8 mouse cellular contexts compared by ENCODE assay signal in the genomic region with DNA sequence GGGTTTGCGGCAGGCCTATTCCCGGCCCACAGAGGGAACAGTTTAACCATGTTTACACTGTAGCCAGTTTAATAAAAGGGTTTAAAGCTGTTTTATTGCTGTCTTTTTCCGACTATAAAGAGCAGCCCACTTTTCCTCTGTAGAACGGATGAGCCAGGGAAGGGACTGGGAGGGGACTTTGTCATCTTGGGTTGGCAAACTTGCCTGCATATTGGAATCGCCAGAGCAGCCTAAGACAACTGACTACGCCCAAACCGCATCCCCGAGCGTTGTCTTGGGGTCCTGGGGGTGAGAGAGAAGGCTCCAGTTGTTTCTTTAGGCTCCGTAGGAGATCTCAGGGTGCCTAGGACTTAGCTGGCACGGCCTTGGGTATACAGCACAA. TPM values are rescaled to one million over a fixed set of nuclear protein-coding genes. Genes with fewer than 3 reads are reported as not detected.
DNase-seq lines count a peak whose midpoint lies in the region; ATAC-seq and TF ChIP-seq lines count a peak whose summit lies in the region.

No protein-coding gene starts in this region.

- no peak for DNase-seq in heart, postnatal 14 days
- DNase-seq in ES-E14 (ENCODE audit: low read depth, low spot score) (no peak), MN1 (ENCODE audit: low spot score) (no peak)
- DNase-seq in liver, adult 2 months (ENCODE audit: extremely low read depth, low read depth, low spot score) = peak; percentile 45
- no peak for DNase-seq in cerebellum, postnatal 4 days (ENCODE audit: low spot score in 2 of 2)

- peaks cover 18% of the 10 kb centered on the region; the same call in 1 of the 2 replicates for H3K79me2 ChIP-seq in liver, adult 2 months (ENCODE audit: control insufficient read depth, insufficient read depth, low read length)

- ATAC-seq in heart, embryonic 16.5 days (replicated peaks; ENCODE audit: extremely low read depth, insufficient read depth, low FRiP score) = no peak
- ATAC-seq in stomach, embryonic 16.5 days (ENCODE audit: insufficient read depth, low FRiP score) = no peak

- peak overlapping the region; percentile 97 for H3K9ac ChIP-seq in heart, embryonic 16.5 days (ENCODE audit: low read length)
- peak overlapping the region; percentile 84 for H3K9ac ChIP-seq in ES-E14 (ENCODE audit: insufficient read depth, low read depth, low read length, poor library complexity, severe bottlenecking)
- peak overlapping the region; percentile 86 for H3K9ac ChIP-seq in liver, adult 2 months (ENCODE audit: low read depth, low read length)
- H3K9ac ChIP-seq in stomach, embryonic 16.5 days (ENCODE audit: low read length) = peak overlapping the region; percentile 94

- 2% methylated on average over 11 of the region's 11 CpGs for WGBS in heart, embryonic 16.5 days
- WGBS in liver, adult 2 months = under 1% methylated on average over 11 of the region's 11 CpGs
- under 1% methylated on average over 11 of the region's 11 CpGs for WGBS in stomach, embryonic 16.5 days

- peaks cover 14% of the 10 kb centered on the region for H3K4me1 ChIP-seq in heart, embryonic 16.5 days (ENCODE audit: control insufficient read depth, insufficient read depth, low read length)
- no peaks in the 10 kb centered on the region for H3K4me1 ChIP-seq in ES-E14 (ENCODE audit: control insufficient read depth in 2 of 2, insufficient read depth in 2 of 2, low read length in 2 of 2, poor library complexity in 1 of 2)
- peaks cover 33% of the 10 kb centered on the region for H3K4me1 ChIP-seq in erythroblast, embryonic 14.5 days (ENCODE audit: control insufficient read depth)
- H3K4me1 ChIP-seq in liver, adult 2 months (ENCODE audit: control insufficient read depth, insufficient read depth, low read length) = peaks cover 6% of the 10 kb centered on the region
- H3K4me1 ChIP-seq in stomach, embryonic 16.5 days (ENCODE audit: control insufficient read depth, insufficient read depth, low read length) = peaks cover 19% of the 10 kb centered on the region

- no peaks in the 10 kb centered on the region for H3K27me3 ChIP-seq in heart, embryonic 16.5 days (ENCODE audit: control insufficient read depth, insufficient read depth, low read length)
- H3K27me3 ChIP-seq in erythroblast, embryonic 14.5 days (ENCODE audit: control insufficient read depth) = no peaks in the 10 kb centered on the region
- H3K27me3 ChIP-seq in liver, adult 2 months (ENCODE audit: control insufficient read depth, insufficient read depth, low read length) = no peaks in the 10 kb centered on the region
- no peaks in the 10 kb centered on the region for H3K27me3 ChIP-seq in stomach, embryonic 16.5 days (ENCODE audit: control insufficient read depth, insufficient read depth, low read length)

- no peak for TF ChIP-seq CTCF in liver, adult 2 months (IDR thresholded peaks at IDR 0.05; ENCODE audit: low read depth, low read length)

- intact Hi-C loops in heart, postnatal 14 days (cut with DNase I) = loop anchor here (5.0 kb wide), 2 partner anchors 41 to 44 kb away; partner anchors contain the start of genes Zfp212 and Zfp398

- no peak for TF ChIP-seq POLR2A in liver, adult 2 months (IDR thresholded peaks at IDR 0.05; ENCODE audit: extremely low read depth, insufficient read depth, low read length)

- peak overlapping the region; percentile 97 for H3K27ac ChIP-seq in heart, embryonic 16.5 days (ENCODE audit: low read length)
- no peak overlapping the region for H3K27ac ChIP-seq in ES-E14 (ENCODE audit: insufficient read depth, low read depth, low read length, poor library complexity, severe bottlenecking)
- H3K27ac ChIP-seq in liver, adult 2 months (replicated peaks; ENCODE audit: insufficient read depth, low read depth, low read length) = peak overlapping the region; percentile 63
- peak overlapping the region; percentile 99 for H3K27ac ChIP-seq in stomach, embryonic 16.5 days (ENCODE audit: low read length)

- H3K9me3 ChIP-seq in heart, embryonic 16.5 days (replicated peaks; ENCODE audit: control insufficient read depth, low read length) = no peaks in the 10 kb centered on the region
- no peaks in the 10 kb centered on the region for H3K9me3 ChIP-seq in ES-E14 (ENCODE audit: control insufficient read depth, insufficient read depth, low read depth, low read length)
- no peaks in the 10 kb centered on the region for H3K9me3 ChIP-seq in erythroblast, embryonic 14.5 days (ENCODE audit: control insufficient read depth, low read length)
- H3K9me3 ChIP-seq in stomach, embryonic 16.5 days (replicated peaks; ENCODE audit: control insufficient read depth, low read length) = no peaks in the 10 kb centered on the region

- peak overlapping the region; percentile 97 for H3K4me2 ChIP-seq in heart, embryonic 16.5 days (ENCODE audit: low read depth, low read length)
- H3K4me2 ChIP-seq in stomach, embryonic 16.5 days (ENCODE audit: low read depth, low read length) = peak overlapping the region; percentile 91

- H3K36me3 ChIP-seq in heart, embryonic 16.5 days (ENCODE audit: control insufficient read depth, insufficient read depth) = peaks cover 24% of the 10 kb centered on the region
- no peaks in the 10 kb centered on the region; the same call in 1 of the 2 replicates for H3K36me3 ChIP-seq in ES-E14 (ENCODE audit: control insufficient read depth, insufficient read depth, low read length, poor library complexity, severe bottlenecking)
- H3K36me3 ChIP-seq in erythroblast, embryonic 14.5 days (ENCODE audit: control insufficient read depth) = peaks cover 29% of the 10 kb centered on the region
- H3K36me3 ChIP-seq in liver, adult 2 months (ENCODE audit: control insufficient read depth, insufficient read depth, low read length) = peaks cover 8% of the 10 kb centered on the region
- H3K36me3 ChIP-seq in stomach, embryonic 16.5 days (ENCODE audit: control insufficient read depth, insufficient read depth, low read length) = peaks cover 11% of the 10 kb centered on the region; the same call in 1 of the 2 replicates

- in situ Hi-C loops in ES-E14 (cut with MboI; ENCODE audit: low sequenced_read_pairs in 2 of 2, unreplicated experiment in 2 of 2) = no loop called here

- H3K4me3 ChIP-seq in heart, embryonic 16.5 days (ENCODE audit: low read length) = peak overlapping the region; percentile 90
- peak overlapping the region; percentile 92 to 97 for H3K4me3 ChIP-seq in ES-E14 (ENCODE audit: insufficient read depth in 1 of 2, low read depth in 1 of 2, low read length in 2 of 2, poor library complexity in 1 of 2, severe bottlenecking in 1 of 2)
- H3K4me3 ChIP-seq in erythroblast, embryonic 14.5 days (replicated peaks) = peak overlapping the region; percentile 85
- peak overlapping the region; percentile 80 for H3K4me3 ChIP-seq in liver, adult 2 months (ENCODE audit: insufficient read depth, low read depth, low read length)
- peak overlapping the region; percentile 91 for H3K4me3 ChIP-seq in stomach, embryonic 16.5 days (replicated peaks; ENCODE audit: low read length)

TF ChIP-seq in ES-E14, 5 proteins besides CTCF, POLR2A, EP300 and RAD21:
- TF ChIP-seq MAFK (IDR thresholded peaks at IDR 0.05; ENCODE audit: insufficient read depth, low read depth, low read length) (no peak), ZNF384 (IDR thresholded peaks at IDR 0.05; ENCODE audit: low read depth, low read length) (no peak)

RNA-seq across cellular contexts. Expression of gene Zfp282, which starts 1.1 kb away (rescaled TPM):
- 9.3 and 9.5 TPM in 2 replicates for polyA plus RNA-seq in heart, embryonic 16.5 days (2015; fragmentation: Nextera tagmentation; extraction: Ambion mirVana)
- 1 to 10 TPM; 8.5 to 9.1 TPM for total RNA-seq in heart, postnatal 14 days (2021)
- total RNA-seq in ES-E14 (2012; rRNA removed) = 4.9 and 6.3 TPM in 2 replicates
- polyA plus RNA-seq in erythroblast, embryonic 14.5 days (2012) = 0.32 and 0.48 TPM in 2 replicates
- total RNA-seq in liver, adult 2 months (2014; rRNA removed) = 3.0 TPM in 2 replicates
- 1.7 and 2.6 TPM in 2 replicates for polyA plus RNA-seq in liver, adult 2 months (2012; rRNA removed)
- 11.2 and 11.7 TPM in 2 replicates for polyA plus RNA-seq in stomach, embryonic 16.5 days (2015; fragmentation: Nextera tagmentation; extraction: Ambion mirVana)

RNA-seq across cellular contexts. Expression of gene Zfp212, which starts 42.2 kb away (rescaled TPM):
- 10.3 and 10.9 TPM in 2 replicates for polyA plus RNA-seq in heart, embryonic 16.5 days (2015; fragmentation: Nextera tagmentation; extraction: Ambion mirVana)
- total RNA-seq in heart, postnatal 14 days (2021) = 10 to 100 TPM; 11.7 to 13.0 TPM
- 9.2 and 10.1 TPM in 2 replicates for total RNA-seq in ES-E14 (2012; rRNA removed)
- 0.91 and 0.99 TPM in 2 replicates for polyA plus RNA-seq in erythroblast, embryonic 14.5 days (2012)
- 3.3 and 4.2 TPM in 2 replicates for total RNA-seq in liver, adult 2 months (2014; rRNA removed)
- 4.9 and 5.0 TPM in 2 replicates for polyA plus RNA-seq in liver, adult 2 months (2012; rRNA removed)
- 13.7 and 14.0 TPM in 2 replicates for polyA plus RNA-seq in stomach, embryonic 16.5 days (2015; fragmentation: Nextera tagmentation; extraction: Ambion mirVana)

RNA-seq across cellular contexts. Expression of gene Zfp398, which starts 42.7 kb away (rescaled TPM):
- polyA plus RNA-seq in heart, embryonic 16.5 days (2015; fragmentation: Nextera tagmentation; extraction: Ambion mirVana) = 4.7 and 4.9 TPM in 2 replicates
- 1 to 10 TPM; 6.7 to 7.0 TPM for total RNA-seq in heart, postnatal 14 days (2021)
- 3.8 and 4.3 TPM in 2 replicates for total RNA-seq in ES-E14 (2012; rRNA removed)
- 0.04 and 0.06 TPM in 2 replicates for polyA plus RNA-seq in erythroblast, embryonic 14.5 days (2012)
- 4.0 and 4.6 TPM in 2 replicates for total RNA-seq in liver, adult 2 months (2014; rRNA removed)
- 3.3 and 4.5 TPM in 2 replicates for polyA plus RNA-seq in liver, adult 2 months (2012; rRNA removed)
- polyA plus RNA-seq in stomach, embryonic 16.5 days (2015; fragmentation: Nextera tagmentation; extraction: Ambion mirVana) = 8.4 and 8.8 TPM in 2 replicates

RNA-seq across cellular contexts. Expression of gene Zfp786, which starts 47.5 kb away (rescaled TPM):
- 1.5 and 1.7 TPM in 2 replicates for polyA plus RNA-seq in heart, embryonic 16.5 days (2015; fragmentation: Nextera tagmentation; extraction: Ambion mirVana)
- under 1 TPM; 0.46 to 0.53 TPM for total RNA-seq in heart, postnatal 14 days (2021)
- total RNA-seq in ES-E14 (2012; rRNA removed) = 2.0 and 2.2 TPM in 2 replicates
- not detected in 2 replicates for polyA plus RNA-seq in erythroblast, embryonic 14.5 days (2012)
- total RNA-seq in liver, adult 2 months (2014; rRNA removed) = 0.07 and 0.28 TPM in 2 replicates
- 0.12 and 0.27 TPM in 2 replicates for polyA plus RNA-seq in liver, adult 2 months (2012; rRNA removed)
- 2.4 and 2.6 TPM in 2 replicates for polyA plus RNA-seq in stomach, embryonic 16.5 days (2015; fragmentation: Nextera tagmentation; extraction: Ambion mirVana)
